Mouse (Mus musculus) ES-Bruce4 (cell line): ENCODE measurements around the gene Wdr63. TPM values are rescaled to one million over a fixed set of nuclear protein-coding genes. Genes with fewer than 3 reads are reported as not detected.

Experiments used
- H3K27ac ChIP-seq: 2 replicates; pipeline ENCODE4 v1.5.1; 2012; ENCODE audit warnings: low read length, inconsistent platforms; ENCODE audit not compliant: insufficient read depth
- H3K27me3 ChIP-seq: 2 replicates; pipeline ENCODE4 v1.6.1; 2012; ENCODE audit warnings: mild to moderate bottlenecking, low read length, inconsistent platforms; ENCODE audit not compliant: control insufficient read depth, poor library complexity, insufficient read depth, severe bottlenecking
- H3K36me3 ChIP-seq: 2 replicates; pipeline ENCODE4 v1.6.1; 2012; ENCODE audit warnings: inconsistent platforms, mild to moderate bottlenecking, low read length, moderate library complexity; ENCODE audit not compliant: control insufficient read depth, poor library complexity, insufficient read depth, severe bottlenecking
- H3K4me1 ChIP-seq: one replicate; pipeline ENCODE4 v1.8.1; 2011; ENCODE audit warnings: low read length; ENCODE audit not compliant: control insufficient read depth, insufficient read depth
- H3K4me3 ChIP-seq: 2 replicates; pipeline ENCODE4 v1.5.1; 2011; ENCODE audit warnings: low read depth, mild to moderate bottlenecking, low read length
- H3K9ac ChIP-seq: 2 replicates; pipeline ENCODE4 v1.6.1; 2012; ENCODE audit warnings: low read depth, mild to moderate bottlenecking, inconsistent platforms; ENCODE audit not compliant: poor library complexity, severe bottlenecking
- H3K9me3 ChIP-seq: replicated peaks from 2 replicates; pipeline ENCODE4 v1.6.1; 2012; ENCODE audit warnings: mild to moderate bottlenecking, low read length, inconsistent platforms; ENCODE audit not compliant: control insufficient read depth, poor library complexity, insufficient read depth, severe bottlenecking
- CTCF ChIP-seq: IDR thresholded peaks from one replicate; pipeline ENCODE4 v1.8.1; 2011; ENCODE audit warnings: low read depth, low read length
- EP300 ChIP-seq: IDR thresholded peaks from 2 replicates; pipeline ENCODE4 v1.6.1; 2011; ENCODE audit warnings: low read depth, low read length; ENCODE audit not compliant: insufficient read depth
- POLR2A ChIP-seq: IDR thresholded peaks from one replicate; pipeline ENCODE4 v1.8.1; 2011; ENCODE audit warnings: low read length; ENCODE audit not compliant: insufficient read depth
- polyA plus RNA-seq: library from polyadenylated mRNA; stranded (reverse); fragments of >200 nt; gene quantifications from 2 replicates; pipeline ENCODE4 v1.2.4, GENCODE M21; 2011; ENCODE audit warnings: low read depth; ENCODE audit not compliant: missing spikeins, insufficient read depth, insufficient read length

Gene Wdr63
- polyA plus RNA-seq, 1 experiment: not detected

- Histone ChIP-seq H3K27ac (no peak overlapping the region), H3K27me3 (no peaks in the 10 kb centered on the region), H3K4me3 (no peak overlapping the region), H3K9ac (no peak overlapping the region), H3K4me1 (peaks cover 5% of the 10 kb centered on the region), H3K9me3 (0 out of 2 replicates have a peak, but pooled peaks cover 1% of the 10 kb centered on the region), H3K36me3 (no peaks in the 10 kb centered on the region)
- TF ChIP-seq CTCF (no peak), POLR2A (no peak), EP300 (no peak)
Observed at GRCm38 (mm10) chr3:146030255-146030836, 77.6 kb downstream of the Wdr63 start.

GRCm38 (mm10) chr3:146029234-146029633 is 78.7 kb downstream of the Wdr63 start:
- no peak for TF ChIP-seq POLR2A
- no peak for TF ChIP-seq CTCF
- no peak for TF ChIP-seq EP300
- no peaks in the 10 kb centered on the region for H3K36me3 ChIP-seq
- H3K4me1 ChIP-seq: peaks cover 5% of the 10 kb centered on the region
- H3K4me3 ChIP-seq: no peak overlapping the region
- no peak overlapping the region for H3K27ac ChIP-seq
- H3K9ac ChIP-seq: no peak overlapping the region
- H3K27me3 ChIP-seq: no peaks in the 10 kb centered on the region
- H3K9me3 ChIP-seq: 0 out of 2 replicates have a peak, but pooled peaks cover 6% of the 10 kb centered on the region

- no peaks in the 10 kb centered on the region for H3K36me3 ChIP-seq
- 0 out of 2 replicates have a peak, but pooled peaks cover 6% of the 10 kb centered on the region for H3K9me3 ChIP-seq
- H3K27me3 ChIP-seq: no peaks in the 10 kb centered on the region
- H3K4me1 ChIP-seq: peaks cover 5% of the 10 kb centered on the region
- no peak overlapping the region for H3K9ac ChIP-seq
- no peak overlapping the region for H3K27ac ChIP-seq
- TF ChIP-seq POLR2A (no peak), CTCF (no peak), EP300 (no peak)
- no peak overlapping the region for H3K4me3 ChIP-seq
Observed at GRCm38 (mm10) chr3:146028406-146028805, 79.5 kb downstream of the Wdr63 start.

- peaks cover 5% of the 10 kb centered on the region for H3K4me1 ChIP-seq
- no peak overlapping the region for H3K9ac ChIP-seq
- H3K27ac ChIP-seq: peak overlapping the region; percentile 66; the same call in 1 of the 2 replicates
- no peak overlapping the region for H3K4me3 ChIP-seq
- H3K36me3 ChIP-seq: peaks cover 3% of the 10 kb centered on the region; the same call in 1 of the 2 replicates
- no peaks in the 10 kb centered on the region for H3K27me3 ChIP-seq
- no peak for TF ChIP-seq POLR2A
- no peak for TF ChIP-seq CTCF
- TF ChIP-seq EP300: no peak
- 0 out of 2 replicates have a peak, but pooled peaks cover 6% of the 10 kb centered on the region for H3K9me3 ChIP-seq
Observed at GRCm38 (mm10) chr3:146027116-146027515, 80.8 kb downstream of the Wdr63 start.

- Histone ChIP-seq H3K9me3 (0 out of 2 replicates have a peak, but pooled peaks cover 6% of the 10 kb centered on the region), H3K27ac (no peak overlapping the region), H3K9ac (no peak overlapping the region), H3K4me1 (peaks cover 5% of the 10 kb centered on the region), H3K27me3 (no peaks in the 10 kb centered on the region), H3K36me3 (peaks cover 4% of the 10 kb centered on the region; the same call in 1 of the 2 replicates), H3K4me3 (no peak overlapping the region)
- TF ChIP-seq CTCF (no peak), POLR2A (no peak), EP300 (no peak)
Observed at GRCm38 (mm10) chr3:146025499-146025898, 82.4 kb downstream of the Wdr63 start.

GRCm38 (mm10) chr3:146024746-146025145 is 83.2 kb downstream of the Wdr63 start:
- Histone ChIP-seq H3K27me3 (no peaks in the 10 kb centered on the region), H3K4me3 (no peak overlapping the region), H3K36me3 (peaks cover 7% of the 10 kb centered on the region), H3K4me1 (peaks cover 5% of the 10 kb centered on the region), H3K27ac (no peak overlapping the region), H3K9ac (no peak overlapping the region), H3K9me3 (0 out of 2 replicates have a peak, but pooled peaks cover 6% of the 10 kb centered on the region)
- TF ChIP-seq EP300 (no peak), CTCF (no peak), POLR2A (no peak)
